Mouse (Mus musculus): Measurements from ENCODE around the gene Aknad1. TPM values are rescaled to one million over a fixed set of nuclear protein-coding genes. Genes with fewer than 3 reads are reported as not detected.

Gene Aknad1
- polyA plus RNA-seq, 1 experiment from 2014 or later: 0.30 TPM

DNA sequence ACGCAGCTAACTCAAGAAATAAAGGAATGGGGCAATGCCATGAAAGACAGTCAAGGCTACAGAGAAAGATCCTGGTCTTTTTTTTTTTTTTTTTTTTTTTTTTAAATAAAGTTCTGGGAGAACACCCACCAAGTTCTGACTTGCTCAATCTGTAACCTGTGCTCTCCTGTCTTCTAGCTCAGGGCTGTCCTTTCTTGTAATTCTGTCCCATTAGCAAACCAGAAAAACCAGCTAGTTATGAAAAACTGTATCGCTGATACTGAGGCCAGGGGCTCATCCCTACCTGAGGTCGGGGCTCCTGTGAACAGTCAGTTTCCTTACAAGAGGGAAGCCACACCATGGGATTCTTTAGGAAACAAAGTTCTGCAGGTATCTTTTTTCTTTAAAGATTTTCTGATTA lies 51.0 kb downstream of the Aknad1 start:
- ATAC-seq (ENCODE audit: low FRiP score, low TSS enrichment): 0 out of 2 replicates have a peak, but pooled peaks have one; percentile 17
- TF ChIP-seq EP300 (optimal IDR thresholded peaks at IDR 0.05) (no peak), CTCF (IDR thresholded peaks at IDR 0.05; ENCODE audit: low read depth) (no peak)
- peak overlapping the region; percentile 0; the same call in 1 of the 2 replicates for H3K27ac ChIP-seq (replicated peaks)

DNA sequence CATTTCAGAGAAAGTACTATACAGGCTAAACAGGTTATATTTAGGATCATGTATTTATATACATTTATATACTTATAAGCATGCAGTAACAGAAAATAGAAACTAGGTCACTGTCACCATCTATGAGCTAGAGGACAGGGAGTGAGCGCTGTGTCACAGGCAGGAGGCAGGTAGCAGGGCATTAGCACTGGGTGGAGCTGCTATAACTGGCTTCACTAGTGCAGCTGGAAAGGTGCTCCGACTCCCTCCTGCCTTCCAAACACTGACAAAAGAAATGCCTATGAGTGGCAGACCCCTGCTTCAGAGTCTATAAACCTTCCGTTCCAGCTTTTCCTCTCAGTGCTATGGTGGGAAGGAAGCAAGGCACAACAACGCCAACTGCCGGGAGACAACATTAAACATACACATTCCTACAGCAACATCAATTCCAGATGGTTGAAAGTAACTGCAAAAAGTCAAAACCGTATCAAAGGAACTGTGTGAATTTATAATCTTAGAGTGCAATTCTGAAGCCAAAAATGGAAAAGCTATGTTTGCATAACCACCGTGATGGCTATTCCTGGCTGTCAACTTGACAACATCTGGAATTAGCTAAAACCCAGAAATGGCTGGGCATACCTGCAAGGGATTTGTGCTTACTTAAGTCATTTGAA lies 51.7 kb downstream of the Aknad1 start:
- H3K4me3 ChIP-seq (ENCODE audit: low read depth, low read length): no peak overlapping the region
- TF ChIP-seq EP300 (optimal IDR thresholded peaks at IDR 0.05) (no peak), CTCF (IDR thresholded peaks at IDR 0.05; ENCODE audit: low read depth) (0 out of 2 replicates have a peak, but pooled peaks have one; percentile 8)
- WGBS: 41% methylated on average over 7 of the region's 7 CpGs
- peak overlapping the region; percentile 64 for H3K27ac ChIP-seq (replicated peaks)
- DNase-seq (ENCODE audit: low spot score) (no peak), ATAC-seq (ENCODE audit: low FRiP score, low TSS enrichment) (peak; percentile 60; the same call in 1 of the 2 replicates)
- no peaks in the 10 kb centered on the region for H3K27me3 ChIP-seq (ENCODE audit: control insufficient read depth, insufficient read depth, low read length)
- H3K4me2 ChIP-seq (replicated peaks; ENCODE audit: low read depth): no peak overlapping the region
- H3K4me1 ChIP-seq (replicated peaks; ENCODE audit: control insufficient read depth, insufficient read depth): no peaks in the 10 kb centered on the region
- H3K9me3 ChIP-seq (ENCODE audit: control insufficient read depth, low read length): no peaks in the 10 kb centered on the region
- peaks cover 12% of the 10 kb centered on the region for H3K36me3 ChIP-seq (ENCODE audit: control insufficient read depth, insufficient read depth, low read length)
- H3K9ac ChIP-seq (ENCODE audit: low read length): no peak overlapping the region

More for the DNA sequence above, 51.0 kb downstream of the Aknad1 start:
- Histone ChIP-seq H3K27me3 (ENCODE audit: control insufficient read depth, insufficient read depth, low read length) (no peaks in the 10 kb centered on the region), H3K36me3 (ENCODE audit: control insufficient read depth, insufficient read depth, low read length) (peaks cover 12% of the 10 kb centered on the region), H3K4me3 (ENCODE audit: low read depth, low read length) (no peak overlapping the region), H3K9ac (ENCODE audit: low read length) (no peak overlapping the region), H3K4me1 (replicated peaks; ENCODE audit: control insufficient read depth, insufficient read depth) (no peaks in the 10 kb centered on the region), H3K9me3 (ENCODE audit: control insufficient read depth, low read length) (no peaks in the 10 kb centered on the region), H3K4me2 (replicated peaks; ENCODE audit: low read depth) (no peak overlapping the region)
- DNase-seq (ENCODE audit: low spot score): no peak
- 77% methylated on average over 3 of the region's 3 CpGs for WGBS

DNA sequence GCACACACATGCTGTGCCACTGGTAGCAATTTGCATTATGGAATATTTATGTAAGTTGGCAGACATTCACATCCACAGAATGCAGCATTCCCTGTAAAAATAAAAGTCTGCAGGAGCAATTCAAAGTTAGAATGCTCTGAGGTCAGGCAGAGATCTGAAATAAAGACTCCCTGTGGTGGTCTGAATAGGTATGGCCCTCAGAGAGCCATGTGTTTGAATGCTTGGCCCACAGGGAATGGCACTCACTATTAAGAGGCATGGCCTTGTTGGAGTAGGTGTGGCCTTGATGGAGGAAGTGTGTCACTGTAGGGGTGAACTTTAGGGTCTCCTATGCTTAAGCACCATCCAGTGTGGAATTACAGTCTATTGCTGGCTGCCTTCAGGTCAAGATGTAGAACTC lies 53.0 kb downstream of the Aknad1 start:
- no peaks in the 10 kb centered on the region for H3K9me3 ChIP-seq (ENCODE audit: control insufficient read depth, low read length)
- DNase-seq (ENCODE audit: low spot score) (no peak), ATAC-seq (ENCODE audit: low FRiP score, low TSS enrichment) (no peak)
- H3K27me3 ChIP-seq (ENCODE audit: control insufficient read depth, insufficient read depth, low read length): no peaks in the 10 kb centered on the region
- H3K36me3 ChIP-seq (ENCODE audit: control insufficient read depth, insufficient read depth, low read length): peaks cover 12% of the 10 kb centered on the region
- H3K4me1 ChIP-seq (replicated peaks; ENCODE audit: control insufficient read depth, insufficient read depth): no peaks in the 10 kb centered on the region
- no peak for TF ChIP-seq EP300 (optimal IDR thresholded peaks at IDR 0.05)
- TF ChIP-seq CTCF (IDR thresholded peaks at IDR 0.05; ENCODE audit: low read depth): no peak
- H3K27ac ChIP-seq (replicated peaks): no peak overlapping the region
- no peak overlapping the region for H3K9ac ChIP-seq (ENCODE audit: low read length)
- no peak overlapping the region for H3K4me2 ChIP-seq (replicated peaks; ENCODE audit: low read depth)
- H3K4me3 ChIP-seq (ENCODE audit: low read depth, low read length): no peak overlapping the region

DNA sequence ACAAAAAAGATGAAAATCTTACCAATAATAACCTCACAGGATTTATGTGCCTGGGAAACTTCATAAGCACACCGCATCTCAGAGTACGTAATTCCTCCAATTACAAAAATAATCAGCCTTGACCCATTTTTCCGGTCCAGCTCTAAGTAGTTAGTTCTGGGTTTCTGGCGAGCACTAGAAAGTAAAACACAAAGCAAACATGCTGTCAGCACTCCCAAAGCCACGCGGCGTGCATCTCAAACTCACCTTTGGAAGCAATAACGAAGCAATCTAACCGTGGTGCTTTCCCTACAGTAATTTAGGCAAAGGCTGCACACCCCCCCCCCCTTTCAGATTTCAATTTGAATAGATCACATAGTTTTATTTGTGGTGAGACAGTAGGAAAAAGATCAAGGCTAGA lies 55.3 kb downstream of the Aknad1 start:
- H3K36me3 ChIP-seq (ENCODE audit: control insufficient read depth, insufficient read depth, low read length): peaks cover 15% of the 10 kb centered on the region
- no peaks in the 10 kb centered on the region for H3K4me1 ChIP-seq (replicated peaks; ENCODE audit: control insufficient read depth, insufficient read depth)
- DNase-seq (ENCODE audit: low spot score) (no peak), ATAC-seq (ENCODE audit: low FRiP score, low TSS enrichment) (no peak)
- H3K27me3 ChIP-seq (ENCODE audit: control insufficient read depth, insufficient read depth, low read length): no peaks in the 10 kb centered on the region
- TF ChIP-seq CTCF (IDR thresholded peaks at IDR 0.05; ENCODE audit: low read depth) (no peak), EP300 (optimal IDR thresholded peaks at IDR 0.05) (no peak)
- H3K27ac ChIP-seq (replicated peaks): no peak overlapping the region
- H3K4me2 ChIP-seq (replicated peaks; ENCODE audit: low read depth): no peak overlapping the region
- H3K9me3 ChIP-seq (ENCODE audit: control insufficient read depth, low read length): no peaks in the 10 kb centered on the region
- H3K4me3 ChIP-seq (ENCODE audit: low read depth, low read length): no peak overlapping the region
- WGBS: 84% methylated on average over 9 of the region's 9 CpGs
- no peak overlapping the region for H3K9ac ChIP-seq (ENCODE audit: low read length)

DNA sequence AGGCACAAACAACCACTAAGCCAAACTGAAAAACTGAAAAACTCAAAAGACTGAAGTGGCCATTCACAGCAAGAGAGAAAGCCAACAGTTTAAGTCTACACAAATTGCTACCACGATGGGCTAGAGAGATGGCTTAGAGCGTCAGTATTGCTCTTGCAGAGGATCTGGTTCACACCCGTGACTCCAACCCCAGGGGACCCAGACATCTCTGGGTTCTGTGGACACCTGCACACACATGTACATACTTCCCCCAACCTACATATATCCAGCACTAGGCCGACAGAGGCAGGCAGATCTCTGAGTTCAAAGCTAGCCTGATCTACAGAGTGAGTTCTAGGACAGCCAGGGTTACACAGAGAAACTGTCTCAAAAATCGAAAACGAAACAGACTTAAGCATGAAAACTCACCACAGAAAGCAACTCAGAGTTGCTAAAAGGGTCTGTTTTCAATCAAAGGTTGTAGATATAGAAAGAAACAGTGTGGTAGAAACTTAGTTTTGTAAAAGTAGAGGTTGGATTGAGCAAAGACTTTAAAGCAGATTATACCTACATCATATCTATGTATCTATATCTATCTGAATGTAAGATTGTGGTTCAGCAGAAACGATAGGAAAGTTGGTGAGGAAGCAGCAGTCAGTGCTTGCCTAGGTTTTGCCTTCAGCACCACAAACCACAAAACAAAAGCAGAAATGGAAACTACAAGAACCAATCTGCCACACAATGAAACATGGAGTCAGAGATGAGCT lies 56.3 kb downstream of the Aknad1 start:
- Histone ChIP-seq H3K27me3 (ENCODE audit: control insufficient read depth, insufficient read depth, low read length) (no peaks in the 10 kb centered on the region), H3K9me3 (ENCODE audit: control insufficient read depth, low read length) (no peaks in the 10 kb centered on the region), H3K4me3 (ENCODE audit: low read depth, low read length) (no peak overlapping the region), H3K9ac (ENCODE audit: low read length) (no peak overlapping the region), H3K27ac (replicated peaks) (no peak overlapping the region), H3K36me3 (ENCODE audit: control insufficient read depth, insufficient read depth, low read length) (peaks cover 21% of the 10 kb centered on the region), H3K4me1 (replicated peaks; ENCODE audit: control insufficient read depth, insufficient read depth) (no peaks in the 10 kb centered on the region), H3K4me2 (replicated peaks; ENCODE audit: low read depth) (no peak overlapping the region)
- WGBS: 89% methylated on average over 7 of the region's 7 CpGs
- TF ChIP-seq EP300 (optimal IDR thresholded peaks at IDR 0.05): no peak
- no peak for TF ChIP-seq CTCF (IDR thresholded peaks at IDR 0.05; ENCODE audit: low read depth)
- DNase-seq (ENCODE audit: low spot score) (no peak), ATAC-seq (ENCODE audit: low FRiP score, low TSS enrichment) (no peak)

DNA sequence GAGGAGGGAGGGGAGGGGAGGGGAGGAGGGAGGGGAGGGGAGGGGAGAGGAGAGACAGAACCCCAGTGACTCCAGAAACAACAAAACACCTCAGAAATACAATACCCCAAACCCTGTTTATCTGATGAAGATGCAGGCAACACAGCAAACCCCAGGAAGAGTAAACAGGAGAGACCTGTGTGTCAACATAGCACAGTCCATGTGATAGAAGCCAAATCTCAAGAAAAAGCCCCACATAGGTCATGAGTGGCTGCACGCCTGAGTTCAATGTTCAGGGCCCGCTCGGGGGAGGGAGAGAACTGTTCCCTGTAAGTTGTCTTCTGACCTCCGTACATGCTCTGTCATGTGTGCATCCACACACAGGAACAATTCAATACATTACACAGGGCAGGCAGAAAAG lies 56.9 kb downstream of the Aknad1 start:
- no peak overlapping the region for H3K9ac ChIP-seq (ENCODE audit: low read length)
- H3K27ac ChIP-seq (replicated peaks): no peak overlapping the region
- TF ChIP-seq CTCF (IDR thresholded peaks at IDR 0.05; ENCODE audit: low read depth) (no peak), EP300 (optimal IDR thresholded peaks at IDR 0.05) (no peak)
- H3K9me3 ChIP-seq (ENCODE audit: control insufficient read depth, low read length): no peaks in the 10 kb centered on the region
- H3K36me3 ChIP-seq (ENCODE audit: control insufficient read depth, insufficient read depth, low read length): peaks cover 22% of the 10 kb centered on the region
- no peak overlapping the region for H3K4me3 ChIP-seq (ENCODE audit: low read depth, low read length)
- no peak overlapping the region for H3K4me2 ChIP-seq (replicated peaks; ENCODE audit: low read depth)
- no peak for ATAC-seq (ENCODE audit: low FRiP score, low TSS enrichment)
- DNase-seq (ENCODE audit: low spot score): no peak
- no peaks in the 10 kb centered on the region for H3K4me1 ChIP-seq (replicated peaks; ENCODE audit: control insufficient read depth, insufficient read depth)
- WGBS: 78% methylated on average over 4 of the region's 4 CpGs
- no peaks in the 10 kb centered on the region for H3K27me3 ChIP-seq (ENCODE audit: control insufficient read depth, insufficient read depth, low read length)

Data from stomach, postnatal 0 days (tissue).